16 mouse cellular contexts compared by ENCODE assay signal in the genomic region with DNA sequence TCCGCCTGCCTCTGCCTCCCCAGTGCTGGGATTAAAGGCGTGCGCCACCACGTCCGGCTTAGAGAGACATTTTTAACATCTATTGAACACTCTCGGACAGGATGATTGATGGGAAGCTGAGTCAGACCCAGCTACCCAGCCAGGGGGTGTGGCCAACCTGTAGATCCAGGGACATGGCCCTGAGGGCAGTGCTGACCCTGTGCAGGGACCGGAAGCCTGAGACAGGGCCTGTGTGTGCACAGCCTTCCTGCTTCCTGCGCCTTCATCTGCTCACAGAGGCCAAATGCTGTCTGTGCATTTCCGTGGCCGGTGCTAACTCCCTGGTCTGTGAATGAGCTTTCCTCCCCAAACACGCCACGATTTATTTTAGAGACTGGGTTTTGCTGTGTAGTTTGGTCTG. TPM values are rescaled to one million over a fixed set of nuclear protein-coding genes. Genes with fewer than 3 reads are reported as not detected.
DNase-seq lines count a peak whose midpoint lies in the region; ATAC-seq lines count a peak whose summit lies in the region.
"Had no signal": no experiment of that assay in that cellular context is flagged by ENCODE, and none has a peak within 500 bp of the region (broad histone marks: within the 10 kb centered on the region; RNA-seq: fewer than 3 reads in every experiment).

No protein-coding gene starts in this region.

- H3K4me2 ChIP-seq in kidney, embryonic 14.5 days (replicated peaks; ENCODE audit: low read depth, low read length): no peak overlapping the region
- no peak overlapping the region for H3K4me2 ChIP-seq in forebrain, embryonic 12.5 days
- no peak overlapping the region for H3K4me2 ChIP-seq in neural tube, embryonic 15.5 days
- H3K4me2 ChIP-seq: embryonic facial prominence, embryonic 12.5 days; hindbrain, embryonic 15.5 days; midbrain, embryonic 11.5 days had no signal

- WGBS in kidney, embryonic 14.5 days: 75% methylated on average over 12 of the region's 12 CpGs
- WGBS in forebrain, embryonic 12.5 days: 85% methylated on average over 12 of the region's 12 CpGs
- 78% methylated on average over 12 of the region's 12 CpGs for WGBS in neural tube, embryonic 15.5 days

- no peak overlapping the region for H3K4me3 ChIP-seq in kidney, embryonic 14.5 days (ENCODE audit: low read length)
- no peak overlapping the region for H3K4me3 ChIP-seq in forebrain, embryonic 12.5 days (replicated peaks)
- no peak overlapping the region for H3K4me3 ChIP-seq in neural tube, embryonic 15.5 days (replicated peaks)
- H3K4me3 ChIP-seq: embryonic facial prominence, embryonic 12.5 days; forebrain, embryonic 10.5 days; hindbrain, embryonic 15.5 days had no signal

- no peak for ATAC-seq in kidney, embryonic 14.5 days (ENCODE audit: low FRiP score, low TSS enrichment)
- no peak for ATAC-seq in forebrain, embryonic 12.5 days (ENCODE audit: low FRiP score)
- no peak for ATAC-seq in neural tube, embryonic 15.5 days (ENCODE audit: low FRiP score)

- peaks cover 3% of the 10 kb centered on the region; the same call in 1 of the 2 replicates for H3K36me3 ChIP-seq in kidney, embryonic 14.5 days (ENCODE audit: control insufficient read depth, insufficient read depth, low read length)
- peaks cover 9% of the 10 kb centered on the region for H3K36me3 ChIP-seq in forebrain, embryonic 12.5 days (replicated peaks)
- 0 out of 2 replicates have a peak, but pooled peaks cover 5% of the 10 kb centered on the region for H3K36me3 ChIP-seq in neural tube, embryonic 15.5 days
- H3K36me3 ChIP-seq: hindbrain, embryonic 15.5 days had no signal

- no peak overlapping the region for H3K9ac ChIP-seq in kidney, embryonic 14.5 days (ENCODE audit: low read depth, low read length)
- no peak overlapping the region for H3K9ac ChIP-seq in forebrain, embryonic 12.5 days
- no peak overlapping the region for H3K9ac ChIP-seq in neural tube, embryonic 15.5 days (replicated peaks)
- H3K9ac ChIP-seq: embryonic facial prominence, embryonic 12.5 days; hindbrain, embryonic 15.5 days had no signal

- H3K27me3 ChIP-seq in kidney, embryonic 14.5 days (ENCODE audit: control insufficient read depth, insufficient read depth, low read length): no peaks in the 10 kb centered on the region
- no peaks in the 10 kb centered on the region for H3K27me3 ChIP-seq in forebrain, embryonic 12.5 days
- no peaks in the 10 kb centered on the region for H3K27me3 ChIP-seq in neural tube, embryonic 15.5 days (replicated peaks)
- H3K27me3 ChIP-seq: embryonic facial prominence, embryonic 12.5 days; hindbrain, embryonic 15.5 days had no signal

- 0 out of 2 replicates have a peak, but pooled peaks cover 5% of the 10 kb centered on the region for H3K4me1 ChIP-seq in kidney, embryonic 14.5 days (ENCODE audit: control insufficient read depth, insufficient read depth, low read length)
- peaks cover 8% of the 10 kb centered on the region for H3K4me1 ChIP-seq in forebrain, embryonic 12.5 days
- peaks cover 10% of the 10 kb centered on the region for H3K4me1 ChIP-seq in neural tube, embryonic 15.5 days

- H3K27ac ChIP-seq in kidney, embryonic 14.5 days (ENCODE audit: low read depth, low read length): no peak overlapping the region
- no peak overlapping the region for H3K27ac ChIP-seq in forebrain, embryonic 12.5 days
- no peak overlapping the region for H3K27ac ChIP-seq in neural tube, embryonic 15.5 days (replicated peaks)
- H3K27ac ChIP-seq: embryonic facial prominence, embryonic 12.5 days; forebrain, embryonic 10.5 days; hindbrain, embryonic 15.5 days; kidney, postnatal 0 days had no signal

- DNase-seq in kidney, adult 18-20 months: peak; percentile 46
- DNase-seq in 416B (ENCODE audit: low read depth): peak; percentile 54
- peak; percentile 43 to 69 for DNase-seq in adrenal gland, adult 18-20 months (ENCODE audit: low spot score in 2 of 2)
- peak; percentile 66 for DNase-seq in kidney, adult 9 months
- no peak for DNase-seq in layer of hippocampus, adult 8-10 months (ENCODE audit: low spot score in 2 of 2)
- DNase-seq: lung, adult 18-20 months; right cerebral cortex, postnatal 14 days; thymus, adult 2 months had no signal

- no peaks in the 10 kb centered on the region for H3K9me3 ChIP-seq in kidney, embryonic 14.5 days (ENCODE audit: control insufficient read depth, low read length)
- H3K9me3 ChIP-seq in forebrain, embryonic 12.5 days: no peaks in the 10 kb centered on the region
- H3K9me3 ChIP-seq in neural tube, embryonic 15.5 days (replicated peaks): no peaks in the 10 kb centered on the region
- H3K9me3 ChIP-seq: embryonic facial prominence, embryonic 12.5 days; forebrain, embryonic 10.5 days; hindbrain, embryonic 15.5 days had no signal

RNA-seq across cellular contexts. Expression of gene Engase, which starts 3.1 kb away (rescaled TPM):
- 3.9 and 9.7 TPM in 2 replicates for polyA plus RNA-seq in kidney, embryonic 14.5 days (2014; fragmentation: Nextera tagmentation; extraction: Ambion mirVana)
- total RNA-seq in adrenal gland, adult 18-20 months (2021): 10 to 100 TPM in 1 of 2 experiments, 1 to 10 TPM in 1; 7.3 to 12.4 TPM
- 10 to 100 TPM; 14.9 to 22.3 (median 19.0) TPM for total RNA-seq in layer of hippocampus, adult 8-10 months (2022)
- polyA plus RNA-seq in forebrain, embryonic 12.5 days (2016; fragmentation: Nextera tagmentation; extraction: Ambion mirVana): 6.2 and 9.0 TPM in 2 replicates
- 7.1 and 8.7 TPM in 2 replicates for polyA plus RNA-seq in neural tube, embryonic 15.5 days (2015; fragmentation: Nextera tagmentation; extraction: Ambion mirVana)

RNA-seq across cellular contexts. Expression of gene C1qtnf1, which starts 51.8 kb away (rescaled TPM):
- 2.8 and 4.0 TPM in 2 replicates for polyA plus RNA-seq in kidney, embryonic 14.5 days (2014; fragmentation: Nextera tagmentation; extraction: Ambion mirVana)
- 10 to 100 TPM; 15.9 to 17.2 TPM for total RNA-seq in adrenal gland, adult 18-20 months (2021)
- total RNA-seq in layer of hippocampus, adult 8-10 months (2022): 1 to 10 TPM; 3.1 to 6.0 (median 3.6) TPM
- 1.8 and 2.9 TPM in 2 replicates for polyA plus RNA-seq in forebrain, embryonic 12.5 days (2016; fragmentation: Nextera tagmentation; extraction: Ambion mirVana)
- polyA plus RNA-seq in neural tube, embryonic 15.5 days (2015; fragmentation: Nextera tagmentation; extraction: Ambion mirVana): 4.8 and 6.7 TPM in 2 replicates

Comparison
In these comparisons a context has a peak if more than half of its experiments do, and no peak if none do; other contexts are left out.
1. DNase-seq: peak in kidney, adult 18-20 months (single experiment), 416B (single experiment), adrenal gland, adult 18-20 months (2 of 2) and kidney, adult 9 months (single experiment); none in layer of hippocampus, adult 8-10 months (0 of 2).